Mouse (Mus musculus) layer of hippocampus, adult 18-20 months (tissue): ENCODE measurements around the gene Gtpbp1. TPM values are rescaled to one million over a fixed set of nuclear protein-coding genes. Genes with fewer than 3 reads are reported as not detected.

Experiments used
- DNase-seq, 2 experiments: peaks; one replicate each; pipeline ENCODE4 v3.0.0; 2022; ENCODE audit warnings: low spot score in 2 of 2
- total RNA-seq, 2 experiments: library from RNA; stranded (reverse); gene quantifications; 2 replicates each; pipeline ENCODE4 v1.2.3; 2021

The Gtpbp1 gene
- total RNA-seq, 2 experiments from 2014 or later: 51.7 to 56.9 TPM

- no peak for DNase-seq
Measured at GRCm38 (mm10) chr15:79684616-79685015, 6.0 kb upstream of the Gtpbp1 start.

- no peak for DNase-seq
Measured at GRCm38 (mm10) chr15:79685141-79685641, 5.5 kb upstream of the Gtpbp1 start.

GRCm38 (mm10) chr15:79686046-79686869 is 4.4 kb upstream of the Gtpbp1 start:
- DNase-seq: no peak

GRCm38 (mm10) chr15:79687175-79687574 is 3.5 kb upstream of the Gtpbp1 start:
- DNase-seq: no peak

GRCm38 (mm10) chr15:79687646-79688267 is 2.9 kb upstream of the Gtpbp1 start, which contains the start of gene Josd1:
TSS of gene Josd1 (minus strand) at chr15:79687919.
- peak; percentile 92 to 96 for DNase-seq

GRCm38 (mm10) chr15:79688268-79688956 is 2.2 kb upstream of the Gtpbp1 start:
- no peak for DNase-seq

- DNase-seq: no peak
Measured at GRCm38 (mm10) chr15:79689662-79690425, 801 bp upstream of the Gtpbp1 start.

GRCm38 (mm10) chr15:79691023-79691508 is 421 bp downstream of the Gtpbp1 start:
- no peak for DNase-seq

GRCm38 (mm10) chr15:79692334-79692733 is 1.7 kb downstream of the Gtpbp1 start:
- no peak for DNase-seq

- DNase-seq: no peak
Measured at GRCm38 (mm10) chr15:79693740-79694139, 3.1 kb downstream of the Gtpbp1 start.

- no peak for DNase-seq
Measured at GRCm38 (mm10) chr15:79694512-79694911, 3.9 kb downstream of the Gtpbp1 start.

- no peak for DNase-seq
Measured at GRCm38 (mm10) chr15:79695516-79695915, 4.9 kb downstream of the Gtpbp1 start.

- DNase-seq: no peak
Measured at GRCm38 (mm10) chr15:79696508-79696907, 5.9 kb downstream of the Gtpbp1 start.

- no peak for DNase-seq
Measured at GRCm38 (mm10) chr15:79697011-79697410, 6.4 kb downstream of the Gtpbp1 start.

GRCm38 (mm10) chr15:79697558-79698187 is 7.0 kb downstream of the Gtpbp1 start:
- DNase-seq: no peak

- no peak for DNase-seq
Measured at GRCm38 (mm10) chr15:79706603-79707214, 16.1 kb downstream of the Gtpbp1 start.

- no peak for DNase-seq
Measured at GRCm38 (mm10) chr15:79708229-79708822, 17.7 kb downstream of the Gtpbp1 start.

GRCm38 (mm10) chr15:79715646-79716045 is 25.0 kb downstream of the Gtpbp1 start:
- DNase-seq: no peak

- DNase-seq: no peak
Measured at GRCm38 (mm10) chr15:79716710-79717109, 26.1 kb downstream of the Gtpbp1 start.
